ENCODE assay signal across 33 mouse cellular contexts in the genomic region with DNA sequence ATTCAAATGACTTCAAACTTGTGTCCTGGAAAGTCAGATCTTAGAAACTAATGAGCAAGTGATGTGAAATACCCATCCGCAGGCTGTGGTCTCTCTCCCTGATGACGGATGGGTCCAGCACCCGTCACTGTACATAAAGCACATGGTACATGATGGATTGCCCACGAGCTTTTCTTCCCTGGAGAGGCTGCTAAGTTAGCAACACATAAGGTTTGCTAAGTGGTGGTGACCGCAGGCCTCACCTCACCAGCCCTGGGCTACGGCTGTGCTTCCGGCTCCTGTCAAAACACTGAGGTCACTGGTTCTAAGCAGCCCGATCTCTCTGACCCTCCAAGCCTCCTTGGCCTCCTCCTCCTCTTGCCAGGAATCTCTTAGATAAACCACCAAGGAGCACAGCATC.
DNase-seq lines count a peak whose midpoint lies in the region; ATAC-seq and TF ChIP-seq lines count a peak whose summit lies in the region.
"Had no signal": no experiment of that assay in that cellular context is flagged by ENCODE, and none has a peak within 500 bp of the region (broad histone marks: within the 10 kb centered on the region; RNA-seq: fewer than 3 reads in every experiment).

No protein-coding gene starts in this region.

- ATAC-seq in forebrain, embryonic 11.5 days (replicated peaks; ENCODE audit: low FRiP score): 0 out of 2 replicates have a peak, but pooled peaks have one; percentile 12
- no peak for ATAC-seq in forebrain, embryonic 12.5 days (ENCODE audit: low FRiP score)
- peak; percentile 60 for ATAC-seq in hindbrain, embryonic 16.5 days
- ATAC-seq in hindbrain, embryonic 13.5 days (ENCODE audit: low FRiP score): no peak
- peak; percentile 42; the same call in 1 of the 2 replicates for ATAC-seq in midbrain, embryonic 16.5 days
- no peak for ATAC-seq in midbrain, postnatal 0 days (ENCODE audit: low FRiP score)
- peak; percentile 24; the same call in 1 of the 2 replicates for ATAC-seq in hindbrain, postnatal 0 days
- ATAC-seq: intestine, postnatal 0 days; Patski had no signal

- H3K9me3 ChIP-seq in forebrain, embryonic 11.5 days (ENCODE audit: control insufficient read depth, low read length): no peaks in the 10 kb centered on the region
- no peaks in the 10 kb centered on the region for H3K9me3 ChIP-seq in forebrain, embryonic 12.5 days
- H3K9me3 ChIP-seq in hindbrain, embryonic 16.5 days (ENCODE audit: control insufficient read depth, low read length): no peaks in the 10 kb centered on the region
- H3K9me3 ChIP-seq in hindbrain, embryonic 13.5 days: no peaks in the 10 kb centered on the region
- no peaks in the 10 kb centered on the region for H3K9me3 ChIP-seq in midbrain, embryonic 16.5 days (replicated peaks; ENCODE audit: control insufficient read depth, low read length, poor library complexity, severe bottlenecking)
- H3K9me3 ChIP-seq in midbrain, postnatal 0 days (ENCODE audit: low read length): no peaks in the 10 kb centered on the region
- no peaks in the 10 kb centered on the region for H3K9me3 ChIP-seq in hindbrain, postnatal 0 days (ENCODE audit: low read length)
- H3K9me3 ChIP-seq: embryonic facial prominence, embryonic 12.5 days; heart, embryonic 10.5 days; limb, embryonic 10.5 days; limb, embryonic 15.5 days; neural tube, embryonic 15.5 days had no signal

- no peak overlapping the region for H3K4me2 ChIP-seq in forebrain, embryonic 11.5 days (ENCODE audit: low read depth, low read length, severe bottlenecking)
- H3K4me2 ChIP-seq in forebrain, embryonic 12.5 days: no peak overlapping the region
- H3K4me2 ChIP-seq in hindbrain, embryonic 16.5 days (ENCODE audit: low read length): no peak overlapping the region
- no peak overlapping the region for H3K4me2 ChIP-seq in hindbrain, embryonic 13.5 days
- no peak overlapping the region for H3K4me2 ChIP-seq in midbrain, embryonic 16.5 days (ENCODE audit: low read length)
- no peak overlapping the region for H3K4me2 ChIP-seq in midbrain, postnatal 0 days (ENCODE audit: low read depth, low read length, poor library complexity, severe bottlenecking)
- no peak overlapping the region for H3K4me2 ChIP-seq in hindbrain, postnatal 0 days (ENCODE audit: low read depth, low read length)
- H3K4me2 ChIP-seq: embryonic facial prominence, embryonic 12.5 days; limb, embryonic 15.5 days; neural tube, embryonic 15.5 days had no signal

- H3K9ac ChIP-seq in forebrain, embryonic 11.5 days (ENCODE audit: low read length): no peak overlapping the region
- H3K9ac ChIP-seq in forebrain, embryonic 12.5 days: no peak overlapping the region
- H3K9ac ChIP-seq in hindbrain, embryonic 16.5 days (ENCODE audit: low read depth, low read length): no peak overlapping the region
- H3K9ac ChIP-seq in hindbrain, embryonic 13.5 days: no peak overlapping the region
- H3K9ac ChIP-seq in midbrain, embryonic 16.5 days (ENCODE audit: low read depth, low read length): no peak overlapping the region
- no peak overlapping the region for H3K9ac ChIP-seq in midbrain, postnatal 0 days (replicated peaks; ENCODE audit: low read length, poor library complexity, severe bottlenecking)
- no peak overlapping the region for H3K9ac ChIP-seq in hindbrain, postnatal 0 days (replicated peaks; ENCODE audit: low read length)
- H3K9ac ChIP-seq: embryonic facial prominence, embryonic 12.5 days; limb, embryonic 15.5 days; liver, embryonic 14.5 days; neural tube, embryonic 15.5 days had no signal

- H3K27me3 ChIP-seq in forebrain, embryonic 11.5 days (ENCODE audit: control insufficient read depth, insufficient read depth, low read length): no peaks in the 10 kb centered on the region
- H3K27me3 ChIP-seq in forebrain, embryonic 12.5 days: no peaks in the 10 kb centered on the region
- H3K27me3 ChIP-seq in hindbrain, embryonic 16.5 days (replicated peaks; ENCODE audit: control insufficient read depth, insufficient read depth, low read length): no peaks in the 10 kb centered on the region
- H3K27me3 ChIP-seq in hindbrain, embryonic 13.5 days: no peaks in the 10 kb centered on the region
- no peaks in the 10 kb centered on the region; the same call in 1 of the 2 replicates for H3K27me3 ChIP-seq in midbrain, embryonic 16.5 days (ENCODE audit: control insufficient read depth, insufficient read depth, low read depth, low read length)
- no peaks in the 10 kb centered on the region for H3K27me3 ChIP-seq in midbrain, postnatal 0 days (ENCODE audit: insufficient read depth, low read length)
- H3K27me3 ChIP-seq in hindbrain, postnatal 0 days (ENCODE audit: insufficient read depth, low read length): no peaks in the 10 kb centered on the region
- H3K27me3 ChIP-seq: limb, embryonic 15.5 days; neural tube, embryonic 15.5 days had no signal

- H3K4me1 ChIP-seq in forebrain, embryonic 11.5 days (replicated peaks; ENCODE audit: control insufficient read depth, insufficient read depth, low read length): no peaks in the 10 kb centered on the region; the same call in 1 of the 2 replicates
- H3K4me1 ChIP-seq in forebrain, embryonic 12.5 days: peaks cover 13% of the 10 kb centered on the region
- peaks cover 2% of the 10 kb centered on the region; the same call in 1 of the 2 replicates for H3K4me1 ChIP-seq in hindbrain, embryonic 16.5 days (ENCODE audit: control insufficient read depth, insufficient read depth, low read depth, low read length)
- peaks cover 9% of the 10 kb centered on the region; the same call in 1 of the 2 replicates for H3K4me1 ChIP-seq in hindbrain, embryonic 13.5 days (replicated peaks)
- 0 out of 2 replicates have a peak, but pooled peaks cover 4% of the 10 kb centered on the region for H3K4me1 ChIP-seq in midbrain, embryonic 16.5 days (ENCODE audit: control insufficient read depth, insufficient read depth, low read length)
- H3K4me1 ChIP-seq in midbrain, postnatal 0 days (ENCODE audit: insufficient read depth, low read length): no peaks in the 10 kb centered on the region
- H3K4me1 ChIP-seq in hindbrain, postnatal 0 days (ENCODE audit: insufficient read depth, low read length): no peaks in the 10 kb centered on the region
- H3K4me1 ChIP-seq: embryonic facial prominence, embryonic 12.5 days; limb, embryonic 10.5 days; limb, embryonic 15.5 days; neural tube, embryonic 15.5 days had no signal

- WGBS in forebrain, embryonic 11.5 days: 77% methylated on average over 8 of the region's 8 CpGs
- WGBS in forebrain, embryonic 12.5 days: 73% methylated on average over 8 of the region's 8 CpGs
- WGBS in hindbrain, embryonic 16.5 days: 49% methylated on average over 8 of the region's 8 CpGs
- WGBS in hindbrain, embryonic 13.5 days: 51% methylated on average over 8 of the region's 8 CpGs
- 80% methylated on average over 8 of the region's 8 CpGs for WGBS in midbrain, embryonic 16.5 days
- 74% methylated on average over 8 of the region's 8 CpGs for WGBS in midbrain, postnatal 0 days
- WGBS in hindbrain, postnatal 0 days: 57% methylated on average over 8 of the region's 8 CpGs

- no peak for TF ChIP-seq CTCF in midbrain, postnatal 0 days (IDR thresholded peaks at IDR 0.05)
- TF ChIP-seq CTCF in hindbrain, postnatal 0 days (IDR thresholded peaks at IDR 0.05; ENCODE audit: low read depth): no peak

- no peak for DNase-seq in forebrain, embryonic 11.5 days (ENCODE audit: low spot score)
- no peak for DNase-seq in midbrain, postnatal 0 days (ENCODE audit: low spot score)
- DNase-seq in hindbrain, postnatal 0 days (ENCODE audit: low spot score): no peak
- no peak for DNase-seq in spleen, postnatal 10 days (ENCODE audit: low spot score in 2 of 2)
- DNase-seq: cerebellum, adult 11 months; cerebellum, adult 9-10 months; cerebellum, postnatal 36 days; gastrocnemius, postnatal 25 days; heart, adult 11 months; heart, postnatal 36 days; kidney, adult 9 months; kidney, postnatal 4 days; layer of hippocampus, postnatal 36 days; lung, adult 2 months; lung, postnatal 10 days; right cerebral cortex, adult 18-20 months; spleen, adult 18-20 months; thymus, adult 18-20 months; thymus, postnatal 36 days had no signal

- H3K4me3 ChIP-seq in forebrain, embryonic 11.5 days (ENCODE audit: low read depth, low read length): no peak overlapping the region
- H3K4me3 ChIP-seq in forebrain, embryonic 12.5 days (replicated peaks): no peak overlapping the region
- H3K4me3 ChIP-seq in hindbrain, embryonic 16.5 days (ENCODE audit: low read length): no peak overlapping the region
- H3K4me3 ChIP-seq in hindbrain, embryonic 13.5 days: no peak overlapping the region
- H3K4me3 ChIP-seq in midbrain, embryonic 16.5 days (ENCODE audit: low read depth, low read length): no peak overlapping the region
- H3K4me3 ChIP-seq in midbrain, postnatal 0 days (ENCODE audit: low read depth, low read length): no peak overlapping the region
- no peak overlapping the region for H3K4me3 ChIP-seq in hindbrain, postnatal 0 days (ENCODE audit: low read length)
- H3K4me3 ChIP-seq: embryonic facial prominence, embryonic 12.5 days; heart, embryonic 10.5 days; limb, embryonic 10.5 days; limb, embryonic 15.5 days; neural tube, embryonic 15.5 days had no signal

- H3K36me3 ChIP-seq in forebrain, embryonic 11.5 days (ENCODE audit: control insufficient read depth, insufficient read depth, low read length): no peaks in the 10 kb centered on the region
- H3K36me3 ChIP-seq in forebrain, embryonic 12.5 days (replicated peaks): no peaks in the 10 kb centered on the region
- 0 out of 2 replicates have a peak, but pooled peaks cover 2% of the 10 kb centered on the region for H3K36me3 ChIP-seq in hindbrain, embryonic 16.5 days (ENCODE audit: control insufficient read depth, insufficient read depth, low read length)
- H3K36me3 ChIP-seq in hindbrain, embryonic 13.5 days: no peaks in the 10 kb centered on the region
- no peaks in the 10 kb centered on the region for H3K36me3 ChIP-seq in midbrain, embryonic 16.5 days (ENCODE audit: control insufficient read depth, insufficient read depth, low read length)
- no peaks in the 10 kb centered on the region for H3K36me3 ChIP-seq in midbrain, postnatal 0 days (ENCODE audit: insufficient read depth, low read length)
- H3K36me3 ChIP-seq in hindbrain, postnatal 0 days (ENCODE audit: insufficient read depth, low read length): no peaks in the 10 kb centered on the region
- H3K36me3 ChIP-seq: embryonic facial prominence, embryonic 12.5 days; heart, embryonic 10.5 days; limb, embryonic 10.5 days; limb, embryonic 15.5 days; neural tube, embryonic 15.5 days had no signal

- no peak overlapping the region for H3K27ac ChIP-seq in forebrain, embryonic 11.5 days (ENCODE audit: low read depth, low read length)
- no peak overlapping the region for H3K27ac ChIP-seq in forebrain, embryonic 12.5 days
- H3K27ac ChIP-seq in hindbrain, embryonic 16.5 days (ENCODE audit: low read depth, low read length): no peak overlapping the region
- H3K27ac ChIP-seq in hindbrain, embryonic 13.5 days: no peak overlapping the region
- H3K27ac ChIP-seq in midbrain, embryonic 16.5 days (ENCODE audit: low read length): no peak overlapping the region
- H3K27ac ChIP-seq in midbrain, postnatal 0 days (ENCODE audit: low read depth, low read length): no peak overlapping the region
- no peak overlapping the region for H3K27ac ChIP-seq in hindbrain, postnatal 0 days
- H3K27ac ChIP-seq: embryonic facial prominence, embryonic 12.5 days; heart, embryonic 10.5 days; limb, embryonic 10.5 days; limb, embryonic 15.5 days; liver, embryonic 14.5 days; macrophage; neural tube, embryonic 15.5 days; stomach, postnatal 0 days had no signal

Comparison
In these comparisons a context has a peak if more than half of its experiments do, and no peak if none do; other contexts are left out.
1. ATAC-seq: peak in forebrain, embryonic 11.5 days (single experiment), hindbrain, embryonic 16.5 days (single experiment), midbrain, embryonic 16.5 days (single experiment) and hindbrain, postnatal 0 days (single experiment); none in forebrain, embryonic 12.5 days (single experiment), hindbrain, embryonic 13.5 days (single experiment) and midbrain, postnatal 0 days (single experiment).